Mouse (Mus musculus) limb, embryonic 12.5 days (tissue): ENCODE data around the gene Ip6k3. TPM values are rescaled to one million over a fixed set of nuclear protein-coding genes. Genes with fewer than 3 reads are reported as not detected.
A peak's percentile ranks its signal among the peaks of the same experiment; 100 is the strongest.

ENCODE experiments used
- ATAC-seq: fragments of 200-750 bp; cut with Nextera tagmentation; 2 replicates; pipeline ENCODE4 v1.8.0; 2017; ENCODE audit warnings: low read depth, moderate TSS enrichment; ENCODE audit not compliant: insufficient number of reproducible peaks, insufficient read depth, low FRiP score, low TSS enrichment
- H3K27ac ChIP-seq: fragments of 300-500 bp; sonication (generic); 2 replicates; pipeline ENCODE4 v1.5.1; 2016; ENCODE audit warnings: mild to moderate bottlenecking, moderate library complexity
- H3K27me3 ChIP-seq: fragments of 300-500 bp; sonication (generic); 2 replicates; pipeline ENCODE4 v1.6.1; 2016; ENCODE audit warnings: mild to moderate bottlenecking, moderate library complexity
- H3K36me3 ChIP-seq: fragments of 300-500 bp; sonication (generic); 2 replicates; pipeline ENCODE4 v1.6.1; 2016; ENCODE audit warnings: mild to moderate bottlenecking, moderate library complexity
- H3K4me1 ChIP-seq: fragments of 300-500 bp; sonication (generic); replicated peaks from 2 replicates; pipeline ENCODE4 v1.6.1; 2016
- H3K4me2 ChIP-seq: fragments of 300-500 bp; sonication (generic); 2 replicates; pipeline ENCODE4 v1.6.1; 2016; ENCODE audit warnings: mild to moderate bottlenecking, moderate library complexity
- H3K4me3 ChIP-seq: fragments of 300-500 bp; sonication (generic); replicated peaks from 2 replicates; pipeline ENCODE4 v1.5.1; 2016; ENCODE audit warnings: mild to moderate bottlenecking
- H3K9ac ChIP-seq: fragments of 300-500 bp; sonication (generic); replicated peaks from 2 replicates; pipeline ENCODE4 v1.6.1; 2016; ENCODE audit warnings: mild to moderate bottlenecking, moderate library complexity
- H3K9me3 ChIP-seq: fragments of 300-500 bp; sonication (generic); 2 replicates; pipeline ENCODE4 v1.6.1; 2016; ENCODE audit warnings: mild to moderate bottlenecking, moderate library complexity
- WGBS: fragments of 180-500 bp; shearing (Covaris S2); methylation state at CpG from one replicate; pipeline ENCODE4 v1.1.7; 2016; 5-methylcytosine and 5-hydroxymethylcytosine counted together
- polyA plus RNA-seq: library from polyadenylated mRNA; unstranded; fragments of >200 nt; fragmentation: Nextera tagmentation; extraction: Ambion mirVana; gene quantifications from 2 replicates; pipeline ENCODE4 v1.2.1, GENCODE M21; 2016

Ip6k3 gene
- polyA plus RNA-seq, 1 experiment from 2014 or later: 0.45 TPM

DNA sequence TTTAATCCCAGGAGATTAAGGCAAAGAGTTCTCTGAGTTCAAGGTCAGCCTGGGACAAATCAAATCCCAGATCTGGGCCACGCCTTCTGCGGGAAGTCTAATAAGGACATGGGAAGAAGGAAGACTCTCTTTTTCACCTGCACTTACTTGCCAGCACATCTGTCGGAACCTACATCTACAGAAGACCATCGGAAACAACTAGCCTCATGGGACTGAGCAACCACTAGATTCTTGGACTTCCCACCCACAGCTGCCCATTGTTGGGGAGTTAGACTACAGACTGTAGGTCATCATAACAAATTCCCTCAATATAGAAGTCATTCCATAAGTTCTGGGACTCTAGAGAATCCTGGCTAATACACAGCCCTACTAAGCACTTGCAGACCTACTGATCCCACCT lies 974 bp upstream of the Ip6k3 start:
- no peaks in the 10 kb centered on the region for H3K27me3 ChIP-seq
- no peak overlapping the region for H3K9ac ChIP-seq
- H3K4me3 ChIP-seq: no peak overlapping the region
- no peak for ATAC-seq
- no peak overlapping the region for H3K27ac ChIP-seq
- no peaks in the 10 kb centered on the region for H3K36me3 ChIP-seq
- H3K4me2 ChIP-seq: no peak overlapping the region
- peaks cover 44% of the 10 kb centered on the region for H3K4me1 ChIP-seq
- 95% methylated on average over 4 of the region's 4 CpGs for WGBS
- no peaks in the 10 kb centered on the region for H3K9me3 ChIP-seq

DNA sequence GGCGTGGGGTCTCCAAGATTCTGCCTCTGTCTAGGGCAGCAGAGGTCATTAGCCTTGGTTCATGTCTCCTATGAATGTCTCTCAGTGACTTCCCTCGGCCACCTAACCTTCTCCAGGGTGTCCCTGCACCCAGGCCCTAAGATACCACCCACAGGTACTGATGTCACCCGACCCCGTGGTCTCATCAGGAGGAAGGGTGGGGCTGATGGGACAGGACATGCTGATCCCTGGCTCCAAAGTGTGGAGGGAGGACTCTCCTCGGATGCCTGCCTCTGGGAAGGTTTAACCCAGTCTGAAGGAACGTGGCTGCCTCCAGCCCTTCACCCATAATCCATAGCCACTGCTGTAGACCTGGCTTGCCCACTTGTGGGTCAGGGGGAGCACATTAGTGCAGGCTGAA lies 694 bp downstream of the Ip6k3 start:
- H3K4me1 ChIP-seq: peaks cover 42% of the 10 kb centered on the region
- no peaks in the 10 kb centered on the region for H3K9me3 ChIP-seq
- 74% methylated on average over 6 of the region's 6 CpGs for WGBS
- no peak overlapping the region for H3K27ac ChIP-seq
- no peaks in the 10 kb centered on the region for H3K36me3 ChIP-seq
- ATAC-seq: no peak
- no peak overlapping the region for H3K9ac ChIP-seq
- H3K27me3 ChIP-seq: no peaks in the 10 kb centered on the region
- H3K4me2 ChIP-seq: no peak overlapping the region
- H3K4me3 ChIP-seq: no peak overlapping the region

DNA sequence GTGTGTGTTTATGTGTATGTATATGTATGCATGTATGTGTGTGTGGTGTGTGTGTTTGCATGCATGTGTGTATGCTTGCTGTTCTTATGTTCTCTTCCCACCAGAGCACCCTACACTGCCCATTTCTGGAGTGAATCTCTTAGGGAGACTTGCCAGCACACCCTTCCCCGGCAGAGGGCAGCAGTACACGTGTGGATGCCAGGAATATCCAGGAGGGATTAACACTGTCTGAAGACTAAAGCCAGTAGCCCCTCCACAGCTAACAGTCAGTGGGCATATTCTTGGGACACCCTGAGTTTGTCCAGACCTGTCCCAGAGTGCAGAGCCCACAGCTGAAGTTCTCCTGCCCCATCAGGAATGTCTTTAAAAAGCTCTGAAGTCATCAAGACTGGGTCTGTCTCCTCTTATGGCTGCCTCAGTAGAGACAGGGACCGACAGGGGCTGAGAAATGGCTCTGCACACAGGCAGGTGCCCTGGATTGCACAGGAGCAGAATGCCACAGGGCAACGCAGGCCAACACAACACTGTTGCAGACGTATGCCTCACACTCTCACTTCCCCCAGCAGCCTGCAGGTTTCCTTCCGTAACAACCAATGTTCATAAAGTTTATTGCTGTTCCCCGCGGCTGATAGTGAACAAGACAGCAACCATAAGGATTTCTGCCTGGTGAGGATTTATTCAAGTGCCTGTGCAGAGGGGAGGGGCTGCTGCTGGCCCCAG lies 2.4 kb downstream of the Ip6k3 start:
- Histone ChIP-seq H3K36me3 (no peaks in the 10 kb centered on the region), H3K4me1 (peaks cover 31% of the 10 kb centered on the region), H3K4me2 (no peak overlapping the region), H3K9ac (no peak overlapping the region), H3K27ac (no peak overlapping the region), H3K27me3 (no peaks in the 10 kb centered on the region), H3K9me3 (no peaks in the 10 kb centered on the region), H3K4me3 (no peak overlapping the region)
- WGBS: 36% methylated on average over 8 of the region's 8 CpGs
- ATAC-seq: peak; percentile 41; the same call in 1 of the 2 replicates

DNA sequence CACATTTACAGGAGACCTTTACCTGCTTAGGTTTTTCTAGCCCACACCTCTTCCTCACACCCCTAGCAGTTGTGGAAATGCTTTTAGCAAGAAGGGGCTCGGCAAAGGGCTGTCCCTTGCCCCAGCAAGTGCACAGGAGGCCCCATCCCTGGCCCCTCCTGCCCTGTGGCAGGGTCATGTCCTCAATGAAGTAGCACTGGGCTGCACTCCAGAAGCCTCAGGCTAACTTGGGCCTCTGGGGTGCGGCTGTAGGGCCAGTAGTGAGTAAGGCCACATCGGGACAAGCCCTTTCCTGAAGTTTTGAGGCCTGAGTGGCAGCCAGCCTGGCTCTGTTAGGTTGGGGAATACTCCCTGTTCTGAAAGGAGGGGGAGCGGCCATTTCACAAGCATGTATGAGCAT lies 6.7 kb downstream of the Ip6k3 start:
- no peak overlapping the region for H3K4me3 ChIP-seq
- peaks cover 14% of the 10 kb centered on the region; the same call in 1 of the 2 replicates for H3K4me1 ChIP-seq
- H3K27ac ChIP-seq: no peak overlapping the region
- no peak overlapping the region for H3K4me2 ChIP-seq
- ATAC-seq: no peak
- no peaks in the 10 kb centered on the region for H3K27me3 ChIP-seq
- WGBS: 71% methylated on average over 4 of the region's 4 CpGs
- no peaks in the 10 kb centered on the region for H3K36me3 ChIP-seq
- no peaks in the 10 kb centered on the region for H3K9me3 ChIP-seq
- no peak overlapping the region for H3K9ac ChIP-seq

DNA sequence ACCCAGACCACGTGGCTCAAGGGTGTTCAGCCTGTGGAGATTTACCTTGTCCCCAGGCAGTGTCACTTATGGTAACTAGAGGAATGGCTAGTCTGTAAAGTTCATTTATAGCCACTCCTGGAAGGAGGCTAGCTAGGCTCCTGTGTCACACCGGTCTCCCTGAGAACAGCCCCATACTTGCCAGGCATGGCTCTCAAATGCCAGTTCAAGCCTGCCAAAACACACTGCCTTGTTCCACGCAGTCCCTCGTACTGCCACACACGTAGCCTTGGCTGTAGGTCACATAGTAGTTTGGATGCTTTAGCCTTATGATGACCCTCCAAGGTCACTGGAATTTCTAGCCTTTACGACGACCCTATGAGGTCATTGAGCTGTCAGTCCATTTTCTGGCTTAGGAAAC lies 8.4 kb downstream of the Ip6k3 start:
- Histone ChIP-seq H3K4me3 (no peak overlapping the region), H3K9ac (no peak overlapping the region), H3K27me3 (no peaks in the 10 kb centered on the region), H3K4me2 (no peak overlapping the region), H3K4me1 (peaks cover 17% of the 10 kb centered on the region), H3K27ac (no peak overlapping the region), H3K9me3 (no peaks in the 10 kb centered on the region), H3K36me3 (no peaks in the 10 kb centered on the region)
- 70% methylated on average over 7 of the region's 7 CpGs for WGBS
- ATAC-seq: no peak

DNA sequence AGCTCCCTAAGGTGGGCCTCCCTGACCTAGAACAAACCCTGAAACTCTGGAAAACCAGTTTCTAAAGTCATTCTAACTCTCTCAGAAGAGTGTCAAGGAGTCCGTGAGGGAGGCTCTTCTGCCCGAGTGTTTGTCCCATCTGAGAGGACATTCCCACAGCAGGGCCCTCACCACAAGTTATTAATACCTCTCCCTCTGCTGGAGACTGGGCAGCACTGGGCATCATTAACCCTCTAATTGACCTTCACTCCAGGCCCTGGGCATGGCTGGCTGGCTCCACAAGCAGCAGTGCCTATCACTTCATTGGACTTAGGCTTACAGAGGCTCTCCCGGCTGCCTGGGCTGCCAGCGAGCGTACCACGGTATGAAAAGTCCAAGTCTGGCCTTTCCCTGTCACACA lies 9.2 kb downstream of the Ip6k3 start:
- no peaks in the 10 kb centered on the region for H3K9me3 ChIP-seq

DNA sequence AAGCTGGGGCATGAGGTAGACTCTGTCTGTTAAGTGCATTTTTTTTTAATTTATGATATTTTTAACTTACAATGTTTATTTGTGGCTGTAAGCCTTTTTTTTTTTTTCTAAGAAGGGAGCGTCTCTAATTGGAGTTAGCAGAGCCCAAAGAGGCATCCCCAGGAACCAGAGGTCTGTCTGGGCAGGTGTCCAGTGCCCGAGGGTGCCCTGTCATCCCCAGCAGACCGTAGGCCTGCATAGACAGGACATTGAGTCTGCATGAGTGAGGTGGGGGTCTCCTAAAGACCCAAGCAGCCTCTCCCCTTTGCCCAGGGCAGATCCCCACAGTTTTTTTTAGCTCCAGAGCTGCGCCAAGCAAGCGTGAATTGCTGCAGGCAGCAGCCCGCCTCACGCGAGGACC lies 11.8 kb downstream of the Ip6k3 start:
- Histone ChIP-seq H3K27me3 (no peaks in the 10 kb centered on the region), H3K9ac (no peak overlapping the region), H3K9me3 (no peaks in the 10 kb centered on the region), H3K27ac (no peak overlapping the region), H3K4me2 (no peak overlapping the region), H3K4me3 (no peak overlapping the region), H3K36me3 (no peaks in the 10 kb centered on the region), H3K4me1 (peaks cover 42% of the 10 kb centered on the region)
- no peak for ATAC-seq
- WGBS: 82% methylated on average over 8 of the region's 8 CpGs

More for the DNA sequence above, 9.2 kb downstream of the Ip6k3 start:
- no peak overlapping the region for H3K4me3 ChIP-seq
- no peak overlapping the region for H3K27ac ChIP-seq
- H3K27me3 ChIP-seq: no peaks in the 10 kb centered on the region
- ATAC-seq: no peak
- no peak overlapping the region for H3K4me2 ChIP-seq
- 84% methylated on average over 6 of the region's 6 CpGs for WGBS
- no peak overlapping the region for H3K9ac ChIP-seq
- no peaks in the 10 kb centered on the region for H3K36me3 ChIP-seq
- peaks cover 24% of the 10 kb centered on the region for H3K4me1 ChIP-seq

DNA sequence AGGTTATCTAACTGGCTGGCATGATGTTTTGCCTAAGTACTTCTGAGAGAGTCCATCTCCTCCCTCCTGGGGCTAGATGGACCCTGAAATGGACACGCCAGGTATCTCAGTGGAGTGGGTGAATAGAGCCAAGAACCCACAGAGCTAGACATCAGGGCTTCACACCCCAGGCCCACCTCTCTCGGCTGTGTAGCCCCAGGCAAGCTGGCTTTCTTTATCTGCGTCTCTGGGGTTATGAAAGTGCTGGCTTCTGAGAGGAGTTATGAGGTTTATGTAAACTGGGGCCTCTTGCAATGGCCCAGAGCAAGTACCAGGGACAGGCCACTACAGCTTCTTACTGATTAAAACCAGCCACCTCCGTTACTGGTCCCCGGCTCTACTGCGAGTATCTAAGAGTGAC lies 12.7 kb downstream of the Ip6k3 start:
- no peak overlapping the region for H3K4me3 ChIP-seq
- H3K27me3 ChIP-seq: no peaks in the 10 kb centered on the region
- H3K4me2 ChIP-seq: no peak overlapping the region; the same call in 1 of the 2 replicates
- no peaks in the 10 kb centered on the region for H3K36me3 ChIP-seq
- 40% methylated on average over 6 of the region's 6 CpGs for WGBS
- ATAC-seq: no peak
- H3K4me1 ChIP-seq: peaks cover 48% of the 10 kb centered on the region
- no peak overlapping the region; the same call in 1 of the 2 replicates for H3K27ac ChIP-seq
- H3K9me3 ChIP-seq: no peaks in the 10 kb centered on the region
- no peak overlapping the region for H3K9ac ChIP-seq

DNA sequence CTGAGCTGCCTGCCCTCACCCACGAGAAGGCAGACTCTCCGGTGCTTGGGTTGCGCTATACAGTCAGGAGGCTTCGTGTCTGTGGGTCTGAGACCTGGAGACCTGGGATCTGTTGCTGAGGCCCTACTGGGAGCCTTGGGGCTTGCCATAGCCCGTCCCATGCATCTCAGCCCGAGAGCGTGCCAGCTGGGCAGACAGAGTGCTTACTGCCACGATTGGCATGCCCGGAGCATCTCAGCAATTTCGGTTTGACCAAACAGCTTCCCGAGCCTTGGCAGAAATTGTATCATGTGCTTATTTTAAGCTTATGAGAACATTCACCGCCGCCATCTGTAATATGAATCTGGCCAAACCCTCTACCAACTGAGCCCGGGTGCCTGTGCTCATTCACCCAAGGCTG lies 13.3 kb downstream of the Ip6k3 start:
- H3K36me3 ChIP-seq: no peaks in the 10 kb centered on the region
- H3K9me3 ChIP-seq: no peaks in the 10 kb centered on the region
- H3K4me3 ChIP-seq: no peak overlapping the region
- H3K4me1 ChIP-seq: peaks cover 53% of the 10 kb centered on the region
- ATAC-seq: no peak
- 86% methylated on average over 14 of the region's 14 CpGs for WGBS
- H3K4me2 ChIP-seq: no peak overlapping the region
- no peaks in the 10 kb centered on the region for H3K27me3 ChIP-seq
- H3K27ac ChIP-seq: no peak overlapping the region
- no peak overlapping the region for H3K9ac ChIP-seq

DNA sequence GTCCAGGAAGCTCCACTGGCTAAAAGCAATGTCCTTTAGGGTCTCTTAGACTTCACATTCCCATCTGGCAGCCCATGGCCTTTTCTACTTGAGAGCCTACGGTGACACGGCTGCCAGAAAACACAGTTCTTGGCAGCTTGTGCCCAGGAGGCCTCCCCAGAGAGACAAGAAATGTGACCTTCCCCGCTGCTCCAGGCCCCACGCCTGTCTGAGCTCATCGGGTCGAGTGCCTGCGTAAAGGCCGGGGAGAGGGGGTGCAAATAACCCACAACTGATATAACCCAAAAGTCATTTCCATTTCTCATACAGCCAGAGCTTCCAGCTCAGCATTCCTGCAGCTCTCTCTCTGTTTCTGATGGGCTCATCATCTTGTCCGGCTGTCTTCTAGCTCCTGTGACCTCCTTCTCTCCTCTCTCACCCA lies 13.8 kb downstream of the Ip6k3 start:
- H3K4me1 ChIP-seq: peaks cover 58% of the 10 kb centered on the region
- no peaks in the 10 kb centered on the region for H3K27me3 ChIP-seq
- no peak for ATAC-seq
- H3K4me3 ChIP-seq: no peak overlapping the region
- no peak overlapping the region for H3K9ac ChIP-seq
- no peaks in the 10 kb centered on the region for H3K36me3 ChIP-seq
- 69% methylated on average over 9 of the region's 9 CpGs for WGBS
- H3K4me2 ChIP-seq: no peak overlapping the region
- H3K9me3 ChIP-seq: no peaks in the 10 kb centered on the region
- peak overlapping the region; percentile 9; the same call in 1 of the 2 replicates for H3K27ac ChIP-seq

DNA sequence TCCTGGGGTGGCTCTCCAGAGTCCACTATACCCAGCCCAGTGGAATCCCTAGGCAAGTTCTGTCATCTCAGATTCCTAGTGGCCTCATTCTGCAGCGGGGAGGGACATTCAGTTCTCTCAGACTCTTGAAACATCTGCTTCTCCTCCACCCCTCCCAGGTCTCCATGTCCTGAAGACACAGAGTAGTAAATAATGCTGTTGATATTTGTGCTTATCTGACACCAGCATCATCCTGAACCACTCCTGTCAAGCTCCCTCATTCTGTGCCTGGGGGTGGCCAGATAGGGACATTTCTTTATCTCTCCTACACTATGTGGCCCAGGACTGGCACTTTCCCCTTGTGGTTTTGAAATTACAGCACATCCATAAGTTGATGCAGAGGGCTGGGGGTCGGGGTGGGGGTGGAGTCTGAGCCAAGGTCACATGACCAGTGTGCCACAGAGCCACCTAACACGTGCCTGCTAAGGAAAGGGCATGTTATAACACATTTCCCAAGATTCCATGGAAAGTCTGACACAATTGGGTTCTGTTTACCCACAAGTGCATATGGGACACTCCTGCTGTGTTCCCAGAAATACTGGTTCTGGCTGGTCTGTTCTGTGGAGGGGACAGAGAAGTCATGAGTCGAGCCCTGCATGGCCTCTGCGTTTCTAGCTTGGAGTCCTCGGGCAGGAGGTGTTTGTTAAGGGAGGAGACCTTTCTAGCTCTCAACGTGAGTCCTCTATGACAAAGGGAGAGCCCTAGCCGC lies 14.4 kb downstream of the Ip6k3 start:
- H3K27ac ChIP-seq: 0 out of 2 replicates have a peak overlapping the region, but pooled peaks have one; percentile 9
- no peaks in the 10 kb centered on the region for H3K36me3 ChIP-seq
- WGBS: 52% methylated on average over 8 of the region's 8 CpGs
- H3K9ac ChIP-seq: no peak overlapping the region
- no peak for ATAC-seq
- no peak overlapping the region for H3K4me2 ChIP-seq
- no peaks in the 10 kb centered on the region for H3K9me3 ChIP-seq
- H3K4me3 ChIP-seq: no peak overlapping the region
- H3K4me1 ChIP-seq: peaks cover 64% of the 10 kb centered on the region
- H3K27me3 ChIP-seq: no peaks in the 10 kb centered on the region
